8 mouse cellular contexts compared by ENCODE assay signal in the genomic region with DNA sequence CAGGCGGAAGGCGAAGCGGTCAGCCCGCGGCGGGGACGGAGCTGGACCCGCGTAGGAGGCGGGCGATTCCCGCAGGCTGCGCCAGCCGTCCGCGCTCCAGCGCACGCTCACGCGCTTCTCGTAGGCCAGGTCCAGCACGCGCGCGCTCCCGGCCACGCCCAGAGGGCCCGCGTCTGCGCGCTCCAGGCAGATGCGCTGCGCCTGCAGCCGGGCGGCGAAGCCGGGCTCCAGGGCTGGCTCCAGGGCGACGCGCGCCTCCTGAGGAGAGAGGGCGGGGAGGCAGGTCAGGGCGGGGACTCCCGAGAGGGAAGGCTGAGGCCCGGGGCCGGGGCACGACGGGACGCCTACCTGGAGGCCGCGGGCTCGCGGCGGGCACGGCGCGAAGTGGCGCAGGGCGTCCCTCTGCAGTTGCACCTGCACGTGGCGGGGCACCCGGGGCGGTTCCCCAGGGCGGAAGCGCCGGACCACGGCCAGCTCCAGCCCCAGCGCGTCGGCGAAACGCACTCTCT. TPM values are rescaled to one million over a fixed set of nuclear protein-coding genes. Genes with fewer than 3 reads are reported as not detected.
DNase-seq lines count a peak whose midpoint lies in the region; ATAC-seq and TF ChIP-seq lines count a peak whose summit lies in the region.

No protein-coding gene starts in this region.

- H3K9me3 ChIP-seq in ES-Bruce4 (replicated peaks; ENCODE audit: control insufficient read depth, insufficient read depth, low read length, poor library complexity, severe bottlenecking) = no peaks in the 10 kb centered on the region
- H3K9me3 ChIP-seq in forebrain, embryonic 14.5 days (replicated peaks; ENCODE audit: control insufficient read depth, low read length) = no peaks in the 10 kb centered on the region
- no peaks in the 10 kb centered on the region for H3K9me3 ChIP-seq in lung, embryonic 14.5 days (ENCODE audit: low read depth, low read length)

- under 1% methylated on average over 59 of the region's 72 CpGs for WGBS in forebrain, embryonic 14.5 days
- 1% methylated on average over 63 of the region's 72 CpGs for WGBS in lung, embryonic 14.5 days
- under 1% methylated on average over 72 of the region's 72 CpGs for WGBS in olfactory bulb, adult 2 months

- no peaks in the 10 kb centered on the region for H3K4me1 ChIP-seq in ES-Bruce4 (ENCODE audit: control insufficient read depth, insufficient read depth, low read length)
- peaks cover 10% of the 10 kb centered on the region; the same call in 1 of the 2 replicates for H3K4me1 ChIP-seq in forebrain, embryonic 14.5 days (ENCODE audit: control insufficient read depth, insufficient read depth, low read length)
- H3K4me1 ChIP-seq in lung, embryonic 14.5 days (ENCODE audit: insufficient read depth) = peaks cover 6% of the 10 kb centered on the region; the same call in 1 of the 2 replicates
- H3K4me1 ChIP-seq in olfactory bulb, adult 2 months (ENCODE audit: control insufficient read depth, insufficient read depth, low read length) = peaks cover 3% of the 10 kb centered on the region; the same call in 1 of the 2 replicates

- H3K4me2 ChIP-seq in forebrain, embryonic 14.5 days (ENCODE audit: low read length) = peak overlapping the region; percentile 98
- H3K4me2 ChIP-seq in lung, embryonic 14.5 days = peak overlapping the region; percentile 99

- H3K27me3 ChIP-seq in ES-Bruce4 (ENCODE audit: control insufficient read depth, insufficient read depth, low read length, poor library complexity, severe bottlenecking) = no peaks in the 10 kb centered on the region
- no peaks in the 10 kb centered on the region for H3K27me3 ChIP-seq in forebrain, embryonic 14.5 days (replicated peaks; ENCODE audit: control insufficient read depth, insufficient read depth, low read length)
- H3K27me3 ChIP-seq in lung, embryonic 14.5 days (ENCODE audit: insufficient read depth, low read length) = peaks cover 22% of the 10 kb centered on the region

- no peak for TF ChIP-seq POLR2A in ES-Bruce4 (IDR thresholded peaks at IDR 0.05; ENCODE audit: insufficient read depth, low read length)
- TF ChIP-seq POLR2A in olfactory bulb, adult 2 months (IDR thresholded peaks at IDR 0.05; ENCODE audit: insufficient read depth, low read depth, low read length) = peak; percentile 94

- intact Hi-C loops in heart, postnatal 14 days (cut with DNase I) = no loop called here

- peak; percentile 93 for DNase-seq in cerebellum, adult 11 months
- peak; percentile 95 for DNase-seq in forebrain, embryonic 14.5 days (ENCODE audit: low spot score)
- peak; percentile 91 to 92 for DNase-seq in heart, postnatal 14 days
- peak; percentile 87 to 89 for DNase-seq in layer of hippocampus, adult 2 months (ENCODE audit: low spot score in 2 of 2)
- peak; percentile 93 for DNase-seq in lung, embryonic 14.5 days
- DNase-seq in thymus, adult 18-20 months = peak; percentile 71 to 78

- ATAC-seq in forebrain, embryonic 14.5 days = peak; percentile 93
- ATAC-seq in lung, embryonic 14.5 days (ENCODE audit: insufficient read depth) = peak; percentile 90

- no peak for TF ChIP-seq EP300 in ES-Bruce4 (IDR thresholded peaks at IDR 0.05; ENCODE audit: insufficient read depth, low read depth, low read length)

- no peaks in the 10 kb centered on the region for H3K36me3 ChIP-seq in ES-Bruce4 (ENCODE audit: control insufficient read depth, insufficient read depth, low read length, poor library complexity, severe bottlenecking)
- H3K36me3 ChIP-seq in forebrain, embryonic 14.5 days (ENCODE audit: control insufficient read depth, insufficient read depth, low read length) = no peaks in the 10 kb centered on the region
- H3K36me3 ChIP-seq in lung, embryonic 14.5 days (ENCODE audit: insufficient read depth) = no peaks in the 10 kb centered on the region

- H3K27ac ChIP-seq in ES-Bruce4 (ENCODE audit: insufficient read depth, low read length) = no peak overlapping the region
- peak overlapping the region; percentile 90 for H3K27ac ChIP-seq in forebrain, embryonic 14.5 days (ENCODE audit: low read depth, low read length)
- H3K27ac ChIP-seq in layer of hippocampus, adult 2 months = peak overlapping the region; percentile 97
- H3K27ac ChIP-seq in lung, embryonic 14.5 days (ENCODE audit: low read depth) = peak overlapping the region; percentile 55
- H3K27ac ChIP-seq in olfactory bulb, adult 2 months (ENCODE audit: insufficient read depth, low read depth, low read length) = peak overlapping the region; percentile 88

- no peak for TF ChIP-seq CTCF in ES-Bruce4 (IDR thresholded peaks at IDR 0.05; ENCODE audit: low read depth, low read length)
- TF ChIP-seq CTCF in layer of hippocampus, adult 2 months (conservative IDR thresholded peaks at IDR 0.05) = no peak
- no peak for TF ChIP-seq CTCF in lung, embryonic 14.5 days (IDR thresholded peaks at IDR 0.05; ENCODE audit: low read depth)
- no peak for TF ChIP-seq CTCF in olfactory bulb, adult 2 months (IDR thresholded peaks at IDR 0.05; ENCODE audit: insufficient read depth, low read depth, low read length)

- H3K4me3 ChIP-seq in ES-Bruce4 (ENCODE audit: low read depth, low read length) = peak overlapping the region; percentile 70
- peak overlapping the region; percentile 68 for H3K4me3 ChIP-seq in forebrain, embryonic 14.5 days (ENCODE audit: low read depth, low read length)
- peak overlapping the region; percentile 94 for H3K4me3 ChIP-seq in layer of hippocampus, adult 2 months
- peak overlapping the region; percentile 71 for H3K4me3 ChIP-seq in lung, embryonic 14.5 days (ENCODE audit: low read depth, low read length)
- peak overlapping the region; percentile 81 for H3K4me3 ChIP-seq in olfactory bulb, adult 2 months (ENCODE audit: insufficient read depth, low read depth, low read length)

- H3K9ac ChIP-seq in ES-Bruce4 (ENCODE audit: low read depth, poor library complexity, severe bottlenecking) = peak overlapping the region; percentile 74
- H3K9ac ChIP-seq in forebrain, embryonic 14.5 days (ENCODE audit: low read length) = peak overlapping the region; percentile 91
- H3K9ac ChIP-seq in lung, embryonic 14.5 days = peak overlapping the region; percentile 72

RNA-seq across cellular contexts. Expression of a gene that starts 0.8 kb away (rescaled TPM):
- 4.2 and 6.3 TPM in 2 replicates for polyA plus RNA-seq in ES-Bruce4 (2011; ENCODE audit: insufficient read depth, insufficient read length, low read depth, missing spikeins)
- polyA plus RNA-seq in forebrain, embryonic 14.5 days (2014; fragmentation: Nextera tagmentation; extraction: Ambion mirVana) = 2.5 TPM in 2 replicates
- 1 to 10 TPM; 2.8 to 5.2 TPM for total RNA-seq in heart, postnatal 14 days (2021)
- total RNA-seq in layer of hippocampus, adult 2 months (2021) = 10 to 100 TPM; 22.1 to 24.3 TPM
- polyA plus RNA-seq in lung, embryonic 14.5 days (2014; fragmentation: Nextera tagmentation; extraction: Ambion mirVana) = 1.5 and 1.6 TPM in 2 replicates
- polyA plus RNA-seq in olfactory bulb, adult 2 months (2012; ENCODE audit: insufficient read depth, insufficient read length, low replicate concordance, missing spikeins) = not detected in 2 replicates

RNA-seq across cellular contexts. Expression of a gene that starts 5.8 kb away (rescaled TPM):
- 12.1 and 16.8 TPM in 2 replicates for polyA plus RNA-seq in ES-Bruce4 (2011; ENCODE audit: insufficient read depth, insufficient read length, low read depth, missing spikeins)
- 9.3 and 11.7 TPM in 2 replicates for polyA plus RNA-seq in forebrain, embryonic 14.5 days (2014; fragmentation: Nextera tagmentation; extraction: Ambion mirVana)
- 1 to 10 TPM; 6.7 to 8.6 TPM for total RNA-seq in heart, postnatal 14 days (2021)
- 10 to 100 TPM; 22.0 to 22.2 TPM for total RNA-seq in layer of hippocampus, adult 2 months (2021)
- 10.4 and 13.2 TPM in 2 replicates for polyA plus RNA-seq in lung, embryonic 14.5 days (2014; fragmentation: Nextera tagmentation; extraction: Ambion mirVana)
- not detected in 2 replicates for polyA plus RNA-seq in olfactory bulb, adult 2 months (2012; ENCODE audit: insufficient read depth, insufficient read length, low replicate concordance, missing spikeins)

RNA-seq across cellular contexts. Expression of a gene that starts 6.6 kb away (rescaled TPM):
- polyA plus RNA-seq in ES-Bruce4 (2011; ENCODE audit: insufficient read depth, insufficient read length, low read depth, missing spikeins) = 25.0 and 26.8 TPM in 2 replicates
- 4.0 and 4.4 TPM in 2 replicates for polyA plus RNA-seq in forebrain, embryonic 14.5 days (2014; fragmentation: Nextera tagmentation; extraction: Ambion mirVana)
- total RNA-seq in heart, postnatal 14 days (2021) = 10 to 100 TPM; 35.1 to 39.2 TPM
- 100 to 1,000 TPM; 114 to 126 TPM for total RNA-seq in layer of hippocampus, adult 2 months (2021)
- 3.4 and 3.9 TPM in 2 replicates for polyA plus RNA-seq in lung, embryonic 14.5 days (2014; fragmentation: Nextera tagmentation; extraction: Ambion mirVana)
- 145 TPM in 1 of 2 replicates, not detected in the other for polyA plus RNA-seq in olfactory bulb, adult 2 months (2012; ENCODE audit: insufficient read depth, insufficient read length, low replicate concordance, missing spikeins)

RNA-seq across cellular contexts. Expression of a gene that starts 6.6 kb away (rescaled TPM):
- not detected in 2 replicates for polyA plus RNA-seq in ES-Bruce4 (2011; ENCODE audit: insufficient read depth, insufficient read length, low read depth, missing spikeins)
- polyA plus RNA-seq in forebrain, embryonic 14.5 days (2014; fragmentation: Nextera tagmentation; extraction: Ambion mirVana) = not detected in 2 replicates
- 1 to 10 TPM; 4.1 to 8.1 TPM for total RNA-seq in heart, postnatal 14 days (2021)
- 1 to 10 TPM; 1.0 to 9.4 TPM for total RNA-seq in layer of hippocampus, adult 2 months (2021)
- not detected in 2 replicates for polyA plus RNA-seq in lung, embryonic 14.5 days (2014; fragmentation: Nextera tagmentation; extraction: Ambion mirVana)
- polyA plus RNA-seq in olfactory bulb, adult 2 months (2012; ENCODE audit: insufficient read depth, insufficient read length, low replicate concordance, missing spikeins) = not detected in 2 replicates

RNA-seq across cellular contexts. Expression of a gene that starts 15.7 kb away (rescaled TPM):
- polyA plus RNA-seq in ES-Bruce4 (2011; ENCODE audit: insufficient read depth, insufficient read length, low read depth, missing spikeins) = 317 and 318 TPM in 2 replicates
- 133 and 140 TPM in 2 replicates for polyA plus RNA-seq in forebrain, embryonic 14.5 days (2014; fragmentation: Nextera tagmentation; extraction: Ambion mirVana)
- 10 to 100 TPM; 66.9 to 77.6 TPM for total RNA-seq in heart, postnatal 14 days (2021)
- total RNA-seq in layer of hippocampus, adult 2 months (2021) = 100 to 1,000 TPM; 271 to 305 TPM
- polyA plus RNA-seq in lung, embryonic 14.5 days (2014; fragmentation: Nextera tagmentation; extraction: Ambion mirVana) = 134 and 139 TPM in 2 replicates
- polyA plus RNA-seq in olfactory bulb, adult 2 months (2012; ENCODE audit: insufficient read depth, insufficient read length, low replicate concordance, missing spikeins) = not detected in 2 replicates

Comparison
In these comparisons a context has a peak if more than half of its experiments do, and no peak if none do; other contexts are left out.
1. RNA of a gene that starts 5.8 kb away (polyA plus RNA-seq): 12.1 to 16.8 TPM in ES-Bruce4, 10.4 to 13.2 TPM in lung, embryonic 14.5 days and 9.3 to 11.7 TPM in forebrain, embryonic 14.5 days; not detected in olfactory bulb, adult 2 months; every median in the first group is over 10 times any median in the second.
2. Peak in every context shown above with its lines, with median percentiles within 50 percentile points of each other: H3K4me3 ChIP-seq, H3K9ac ChIP-seq and DNase-seq.